Mouse (Mus musculus) lung, adult 2 months (tissue): ENCODE data around the gene Macrod2. TPM values are rescaled to one million over a fixed set of nuclear protein-coding genes. Genes with fewer than 3 reads are reported as not detected.

Experiments
- DNase-seq: peaks from one replicate; pipeline ENCODE4 v3.0.0; 2022
- H3K4me1 ChIP-seq: fragments of 200-500 bp; 2 replicates; pipeline ENCODE4 v1.6.1; 2011; ENCODE audit warnings: low read length; ENCODE audit not compliant: control insufficient read depth, insufficient read depth
- H3K4me3 ChIP-seq: fragments of 200-500 bp; replicated peaks from 2 replicates; pipeline ENCODE3; 2011; ENCODE audit warnings: low read depth, mild to moderate bottlenecking, control low read depth, low read length; ENCODE audit errors: extremely low read depth
- CTCF ChIP-seq: fragments of 200-500 bp; IDR thresholded peaks from 2 replicates; pipeline ENCODE4 v1.5.1; 2011; ENCODE audit warnings: mild to moderate bottlenecking, low read length, control low read depth; ENCODE audit not compliant: insufficient read depth
- POLR2A ChIP-seq: fragments of 200-500 bp; IDR thresholded peaks from 2 replicates; pipeline ENCODE4 v1.6.1; 2011; ENCODE audit warnings: low read depth, mild to moderate bottlenecking, control low read depth, low read length, borderline replicate concordance; ENCODE audit errors: extremely low read depth
- WGBS: fragments of 180-500 bp; shearing (Covaris S2); methylation state at CpG from one replicate; pipeline ENCODE4 v1.1.7; 2018; 5-methylcytosine and 5-hydroxymethylcytosine counted together
- polyA plus RNA-seq: library from polyadenylated mRNA; depleted of rRNA; stranded (reverse); fragments of >200 nt; gene quantifications from 2 replicates; pipeline ENCODE4 v1.2.3, GENCODE M21; 2012

Macrod2 gene
- polyA plus RNA-seq, 1 experiment: 2.6 TPM

GRCm38 (mm10) chr2:140912179-140912578 lies 517.1 kb downstream of the Macrod2 start:
- 82% methylated on average over 1 of the region's 1 CpGs for WGBS
- H3K4me1 ChIP-seq: no peaks in the 10 kb centered on the region
- H3K4me3 ChIP-seq: no peak overlapping the region
- TF ChIP-seq POLR2A (no peak), CTCF (no peak)
- DNase-seq: no peak

- 82% methylated on average over 2 of the region's 2 CpGs for WGBS
- Histone ChIP-seq H3K4me1 (no peaks in the 10 kb centered on the region), H3K4me3 (no peak overlapping the region)
- TF ChIP-seq POLR2A: no peak
- TF ChIP-seq CTCF: no peak
- no peak for DNase-seq
Measured at GRCm38 (mm10) chr2:140912931-140913330, 517.8 kb downstream of the Macrod2 start.

DNA sequence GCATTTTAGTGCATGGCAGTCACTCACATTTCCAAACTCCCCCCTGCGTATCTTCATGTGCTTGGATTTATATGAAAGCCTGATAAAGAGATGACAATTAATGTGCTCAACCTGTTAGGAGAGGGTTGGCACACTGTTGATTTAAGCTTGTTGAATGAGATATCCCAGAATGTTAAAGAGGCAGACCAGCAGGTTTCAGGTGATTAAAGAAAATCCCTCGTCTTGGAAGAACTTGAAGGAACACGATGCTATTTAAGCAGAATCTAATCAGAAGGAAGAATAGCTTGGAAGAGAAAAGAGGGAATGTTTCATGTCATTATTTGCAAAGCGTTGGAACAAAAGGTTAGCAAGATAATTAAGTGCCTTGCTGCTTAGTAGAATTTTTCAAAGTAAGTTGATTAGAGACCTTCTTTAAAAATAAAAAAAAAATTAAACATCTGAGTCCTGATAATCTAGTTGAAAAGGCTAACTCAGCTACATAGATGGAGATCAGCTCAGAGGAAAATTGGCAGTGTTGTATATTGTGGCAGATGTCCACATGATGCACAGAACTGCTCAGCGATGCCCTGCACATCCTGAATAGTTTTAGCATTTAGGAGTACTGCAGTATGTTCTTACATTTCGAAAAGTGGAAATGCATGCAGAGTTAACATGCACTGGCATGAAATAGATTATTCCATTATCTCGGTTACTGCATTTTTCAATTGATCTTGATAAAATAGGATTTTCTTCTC lies 518.7 kb downstream of the Macrod2 start:
- TF ChIP-seq POLR2A: no peak
- TF ChIP-seq CTCF: no peak
- no peaks in the 10 kb centered on the region for H3K4me1 ChIP-seq
- no peak overlapping the region for H3K4me3 ChIP-seq
- 79% methylated on average over 7 of the region's 7 CpGs for WGBS
- no peak for DNase-seq

- TF ChIP-seq POLR2A: no peak
- TF ChIP-seq CTCF: peak; percentile 54
- H3K4me1 ChIP-seq: no peaks in the 10 kb centered on the region
- no peak overlapping the region for H3K4me3 ChIP-seq
- no peak for DNase-seq
Measured at GRCm38 (mm10) chr2:140926922-140927321, 531.8 kb downstream of the Macrod2 start.

DNA sequence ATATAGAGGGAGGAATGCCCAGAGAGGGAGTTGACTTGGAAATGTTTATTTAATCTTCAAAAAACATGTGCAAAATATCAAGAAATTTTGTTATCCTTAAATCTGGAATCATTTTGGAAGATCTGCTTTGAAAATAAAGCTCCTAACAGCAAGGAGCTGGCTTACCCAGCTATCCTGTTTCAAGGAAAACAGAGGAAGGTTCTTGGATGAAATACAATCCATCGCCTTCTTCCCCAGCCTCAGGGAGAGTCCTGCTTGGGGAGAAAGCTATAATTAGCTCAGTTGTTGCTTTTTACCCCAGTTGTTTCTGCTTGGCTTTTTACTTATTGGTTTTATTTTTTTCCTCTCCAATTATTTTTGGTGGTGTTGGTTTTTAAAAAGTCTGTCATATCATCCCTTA lies 539.4 kb downstream of the Macrod2 start:
- TF ChIP-seq CTCF: no peak
- TF ChIP-seq POLR2A: no peak
- WGBS: 71% methylated on average over 1 of the region's 1 CpGs

GRCm38 (mm10) chr2:140949461-140949860 lies 554.4 kb downstream of the Macrod2 start:
- H3K4me1 ChIP-seq: no peaks in the 10 kb centered on the region
- H3K4me3 ChIP-seq: no peak overlapping the region
- WGBS: 78% methylated on average over 3 of the region's 3 CpGs
- no peak for TF ChIP-seq POLR2A
- no peak for TF ChIP-seq CTCF
- no peak for DNase-seq

More for the DNA sequence above, 539.4 kb downstream of the Macrod2 start:
- no peak for DNase-seq
- no peak overlapping the region for H3K4me3 ChIP-seq
- H3K4me1 ChIP-seq: no peaks in the 10 kb centered on the region

DNA sequence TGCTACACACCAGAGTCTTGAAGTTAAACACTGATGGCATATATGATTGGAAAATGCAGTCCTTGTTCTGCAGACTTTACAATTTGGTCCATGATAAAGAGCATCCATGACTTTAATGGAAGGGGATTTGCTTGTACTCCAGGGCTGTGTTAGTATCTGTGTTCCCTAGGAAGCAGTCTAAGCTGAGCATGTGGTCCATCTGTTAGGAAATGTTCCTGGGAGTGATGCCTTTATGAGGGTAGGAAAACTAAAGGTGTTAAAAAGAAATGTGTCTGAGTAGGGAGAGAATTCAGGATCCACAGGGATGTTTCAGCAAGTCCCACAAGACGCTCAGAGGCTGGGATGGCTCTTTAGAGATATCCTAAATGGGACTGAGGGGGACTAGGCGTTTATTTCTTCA lies 564.1 kb downstream of the Macrod2 start:
- no peak for TF ChIP-seq CTCF
- TF ChIP-seq POLR2A: no peak
- 79% methylated on average over 2 of the region's 2 CpGs for WGBS
- no peak overlapping the region for H3K4me3 ChIP-seq
- no peaks in the 10 kb centered on the region for H3K4me1 ChIP-seq
- no peak for DNase-seq

GRCm38 (mm10) chr2:140970181-140970580 lies 575.1 kb downstream of the Macrod2 start:
- WGBS: 76% methylated on average over 2 of the region's 2 CpGs
- no peak for TF ChIP-seq POLR2A
- TF ChIP-seq CTCF: no peak
- H3K4me1 ChIP-seq: no peaks in the 10 kb centered on the region
- no peak overlapping the region for H3K4me3 ChIP-seq
- DNase-seq: no peak

- TF ChIP-seq POLR2A (no peak), CTCF (no peak)
- no peaks in the 10 kb centered on the region for H3K4me1 ChIP-seq
- WGBS: 68% methylated on average over 5 of the region's 5 CpGs
- no peak for DNase-seq
- H3K4me3 ChIP-seq: no peak overlapping the region
Measured at GRCm38 (mm10) chr2:140971845-140972244, 576.7 kb downstream of the Macrod2 start.

DNA sequence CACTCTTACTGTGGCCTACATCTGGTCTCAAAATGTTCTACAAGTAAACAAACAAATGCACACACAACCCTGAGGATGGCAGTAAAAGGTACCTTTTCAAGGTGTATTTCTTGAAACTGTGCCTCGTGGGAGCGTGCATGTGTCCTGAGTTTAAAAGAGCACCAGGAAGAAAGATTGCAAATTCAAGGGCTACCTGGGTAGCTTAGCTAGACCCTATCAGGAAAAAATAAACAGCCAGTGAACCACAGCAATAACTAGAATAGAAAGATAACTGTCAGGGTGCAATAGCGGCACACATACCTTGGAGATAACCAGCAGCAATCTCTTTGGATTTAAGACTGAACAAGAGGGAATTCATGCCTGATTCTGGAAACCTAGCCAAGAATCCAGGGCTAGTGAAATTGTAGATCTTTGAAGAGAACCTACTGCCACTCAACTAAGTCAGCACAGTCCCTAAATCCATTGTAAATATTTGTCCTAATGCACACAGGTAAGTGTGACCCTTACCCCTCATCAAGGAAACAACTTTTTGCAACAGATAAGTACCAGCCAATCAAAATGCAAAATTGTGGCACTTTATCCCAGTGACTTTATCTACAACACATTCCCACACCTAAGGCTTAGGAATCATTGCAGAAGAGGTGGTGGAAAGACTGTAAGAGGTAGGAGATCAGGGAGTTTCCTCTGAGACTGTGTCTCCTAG lies 590.7 kb downstream of the Macrod2 start:
- no peak for TF ChIP-seq CTCF
- DNase-seq: no peak
- Histone ChIP-seq H3K4me1 (no peaks in the 10 kb centered on the region), H3K4me3 (no peak overlapping the region)
- 94% methylated on average over 3 of the region's 3 CpGs for WGBS
